Comparison of ENCODE assay signal across 9 mouse cellular contexts in the genomic region with DNA sequence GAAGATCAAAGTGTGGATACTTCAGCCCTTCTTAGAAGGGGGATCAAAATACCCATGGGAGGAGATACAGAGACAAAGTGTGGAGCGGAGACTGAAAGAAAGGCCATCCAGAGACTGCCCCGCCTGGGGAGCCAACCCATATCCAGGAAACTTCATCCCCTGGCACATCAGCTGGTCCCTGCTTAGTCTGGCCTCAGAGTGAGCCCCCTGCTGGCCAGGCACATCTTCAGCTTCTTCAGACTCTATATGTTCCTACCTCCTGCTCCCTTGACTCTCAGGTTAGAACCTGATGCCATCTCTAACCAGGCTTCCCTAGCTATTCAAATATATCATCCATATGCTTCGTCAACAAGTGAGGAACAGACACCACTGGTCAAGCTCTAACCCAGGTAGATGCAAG.
DNase-seq lines count a peak whose midpoint lies in the region.
"Had no signal": no experiment of that assay in that cellular context is flagged by ENCODE, and none has a peak within 500 bp of the region (broad histone marks: within the 10 kb centered on the region; RNA-seq: fewer than 3 reads in every experiment).

No protein-coding gene starts in this region.

- DNase-seq in cerebellum, adult 18-20 months: peak; percentile 42 to 50
- DNase-seq in cerebellum, adult 8-10 months: no peak
- DNase-seq in ovary, adult 18-20 months (ENCODE audit: low spot score): peak; percentile 3
- DNase-seq in ovary, postnatal 14 days (ENCODE audit: low spot score): no peak
- peak; percentile 28 for DNase-seq in embryo, embryonic 10.5 days (ENCODE audit: low spot score)
- peak; percentile 52 to 59 for DNase-seq in kidney, postnatal 25 days
- DNase-seq in splenic B cell, adult 2 months (ENCODE audit: low read depth, low spot score): peak; percentile 64
- DNase-seq in yolk sac, embryonic 10.5 days (ENCODE audit: low spot score): no peak

- H3K27me3 ChIP-seq in splenic B cell, adult 2 months (ENCODE audit: control insufficient read depth, insufficient read depth, low read length, poor library complexity, severe bottlenecking): 0 out of 2 replicates have a peak, but pooled peaks cover 1% of the 10 kb centered on the region

- H3K36me3 ChIP-seq in splenic B cell, adult 2 months (ENCODE audit: control insufficient read depth, insufficient read depth, low read length, poor library complexity, severe bottlenecking): no peaks in the 10 kb centered on the region
- H3K36me3 ChIP-seq: heart, embryonic 15.5 days had no signal

Comparison
In these comparisons a context has a peak if more than half of its experiments do, and no peak if none do; other contexts are left out.
1. DNase-seq: peak in cerebellum, adult 18-20 months (2 of 2), ovary, adult 18-20 months (single experiment), embryo, embryonic 10.5 days (single experiment), kidney, postnatal 25 days (2 of 2) and splenic B cell, adult 2 months (single experiment); none in cerebellum, adult 8-10 months (single experiment), ovary, postnatal 14 days (single experiment) and yolk sac, embryonic 10.5 days (single experiment).